Mouse (Mus musculus): ENCODE measurements around the gene Vps4a.
"Not testable (repeated sequence)": the region's sequence is repeated elsewhere in the genome, so short reads cannot be mapped to it uniquely, and the experiment has no call there.

The Vps4a gene

GRCm38 (mm10) chr8:107030650-107031576 lies at the start of gene Vps4a:
Gene Vps4a (plus strand): TSS chr8:107031222.
- DNase-seq (ENCODE audit: extremely low spot score, low read depth, low spot score) = peak; percentile 54

GRCm38 (mm10) chr8:106985404-106985821 lies 45.6 kb upstream of the Vps4a start:
- no peak for DNase-seq (ENCODE audit: extremely low spot score, low read depth, low spot score)

- no peak for DNase-seq (ENCODE audit: extremely low spot score, low read depth, low spot score)
Observed at GRCm38 (mm10) chr8:106985951-106986350, 45.1 kb upstream of the Vps4a start.

- DNase-seq (ENCODE audit: extremely low spot score, low read depth, low spot score) = no peak
Observed at GRCm38 (mm10) chr8:106987557-106987956, 43.5 kb upstream of the Vps4a start.

GRCm38 (mm10) chr8:106991393-106991792 lies 39.6 kb upstream of the Vps4a start:
- DNase-seq (ENCODE audit: extremely low spot score, low read depth, low spot score) = no peak

- DNase-seq (ENCODE audit: extremely low spot score, low read depth, low spot score) = not testable (repeated sequence)
Observed at GRCm38 (mm10) chr8:106996339-106996738, 34.7 kb upstream of the Vps4a start.

GRCm38 (mm10) chr8:106997416-106997815 lies 33.6 kb upstream of the Vps4a start:
- DNase-seq (ENCODE audit: extremely low spot score, low read depth, low spot score) = no peak

- DNase-seq (ENCODE audit: extremely low spot score, low read depth, low spot score) = no peak
Observed at GRCm38 (mm10) chr8:106999068-106999467, 32.0 kb upstream of the Vps4a start.

- peak; percentile 66 for DNase-seq (ENCODE audit: extremely low spot score, low read depth, low spot score)
Observed at GRCm38 (mm10) chr8:107002532-107002931, 28.5 kb upstream of the Vps4a start.

GRCm38 (mm10) chr8:107007795-107008194 lies 23.2 kb upstream of the Vps4a start:
- DNase-seq (ENCODE audit: extremely low spot score, low read depth, low spot score) = no peak

- no peak for DNase-seq (ENCODE audit: extremely low spot score, low read depth, low spot score)
Observed at GRCm38 (mm10) chr8:107012666-107013065, 18.4 kb upstream of the Vps4a start.

GRCm38 (mm10) chr8:107014915-107015314 lies 16.1 kb upstream of the Vps4a start:
- no peak for DNase-seq (ENCODE audit: extremely low spot score, low read depth, low spot score)

- no peak for DNase-seq (ENCODE audit: extremely low spot score, low read depth, low spot score)
Observed at GRCm38 (mm10) chr8:107023479-107023878, 7.5 kb upstream of the Vps4a start.

GRCm38 (mm10) chr8:107029310-107029709 lies 1.7 kb upstream of the Vps4a start:
- DNase-seq (ENCODE audit: extremely low spot score, low read depth, low spot score) = no peak

GRCm38 (mm10) chr8:107030058-107030457 lies 964 bp upstream of the Vps4a start:
- no peak for DNase-seq (ENCODE audit: extremely low spot score, low read depth, low spot score)

GRCm38 (mm10) chr8:107031577-107032090 lies 612 bp downstream of the Vps4a start:
- DNase-seq (ENCODE audit: extremely low spot score, low read depth, low spot score) = no peak

- not testable (repeated sequence) for DNase-seq (ENCODE audit: extremely low spot score, low read depth, low spot score)
Observed at GRCm38 (mm10) chr8:107033609-107034008, 2.6 kb downstream of the Vps4a start.

GRCm38 (mm10) chr8:107035641-107036040 lies 4.6 kb downstream of the Vps4a start:
- no peak for DNase-seq (ENCODE audit: extremely low spot score, low read depth, low spot score)

- no peak for DNase-seq (ENCODE audit: extremely low spot score, low read depth, low spot score)
Observed at GRCm38 (mm10) chr8:107036626-107037025, 5.6 kb downstream of the Vps4a start.

GRCm38 (mm10) chr8:107040632-107041031 lies 9.6 kb downstream of the Vps4a start:
- no peak for DNase-seq (ENCODE audit: extremely low spot score, low read depth, low spot score)

- DNase-seq (ENCODE audit: extremely low spot score, low read depth, low spot score) = no peak
Observed at GRCm38 (mm10) chr8:107045478-107045877, 14.5 kb downstream of the Vps4a start.

- DNase-seq (ENCODE audit: extremely low spot score, low read depth, low spot score) = no peak
Observed at GRCm38 (mm10) chr8:107046976-107047375, 16.0 kb downstream of the Vps4a start.
